10 mouse cellular contexts compared by ENCODE assay signal in the genomic region with DNA sequence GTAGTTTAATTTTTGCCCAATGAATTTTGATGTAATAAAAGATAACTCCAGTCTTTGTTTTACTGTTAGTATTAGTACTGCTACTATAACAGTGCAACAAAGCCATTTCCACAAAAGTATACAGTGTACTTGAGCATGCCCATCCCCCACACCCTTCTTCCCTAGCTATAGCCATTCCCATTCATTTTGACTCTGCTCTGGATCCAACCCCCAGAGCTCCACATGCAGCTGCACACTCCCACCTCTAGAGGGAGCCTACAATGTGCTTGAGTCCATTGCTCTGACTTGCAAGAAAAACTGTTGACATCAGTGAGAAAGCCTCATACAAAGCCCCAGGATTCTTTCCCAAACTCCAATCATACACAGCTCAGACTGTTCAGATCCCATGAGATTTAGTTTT.
A peak's percentile ranks its signal among the peaks of the same experiment; 100 is the strongest.
DNase-seq lines count a peak whose midpoint lies in the region; ATAC-seq and TF ChIP-seq lines count a peak whose summit lies in the region.
"Had no signal": no experiment of that assay in that cellular context is flagged by ENCODE, and none has a peak within 500 bp of the region (broad histone marks: within the 10 kb centered on the region; RNA-seq: fewer than 3 reads in every experiment).

No protein-coding gene starts in this region.

- no peak overlapping the region for H3ac ChIP-seq in C2C12 (ENCODE audit: control insufficient read depth, insufficient read length, low read depth)

- H3K4me3 ChIP-seq in hindbrain, embryonic 10.5 days, result no peak overlapping the region
- H3K4me3 ChIP-seq in hindbrain, embryonic 16.5 days (ENCODE audit: low read length), result no peak overlapping the region
- no peak overlapping the region for H3K4me3 ChIP-seq in C2C12 (ENCODE audit: insufficient read depth, poor library complexity, severe bottlenecking)
- H3K4me3 ChIP-seq: erythroblast, embryonic 14.5 days had no signal

- no peak overlapping the region for H3K27ac ChIP-seq in hindbrain, embryonic 10.5 days
- no peak overlapping the region for H3K27ac ChIP-seq in hindbrain, embryonic 16.5 days (ENCODE audit: low read depth, low read length)
- H3K27ac ChIP-seq: macrophage had no signal

- no peaks in the 10 kb centered on the region for H3K27me3 ChIP-seq in hindbrain, embryonic 10.5 days (ENCODE audit: insufficient read depth, poor library complexity, severe bottlenecking)
- no peaks in the 10 kb centered on the region for H3K27me3 ChIP-seq in hindbrain, embryonic 16.5 days (replicated peaks; ENCODE audit: control insufficient read depth, insufficient read depth, low read length)
- H3K27me3 ChIP-seq in C2C12 (ENCODE audit: control insufficient read depth, insufficient read depth, insufficient read length), result no peaks in the 10 kb centered on the region

- no peak overlapping the region for H3K4me2 ChIP-seq in hindbrain, embryonic 16.5 days (ENCODE audit: low read length)

- ATAC-seq in hindbrain, embryonic 16.5 days, result no peak
- peak; percentile 56; the same call in 1 of the 2 replicates for ATAC-seq in granulocyte monocyte progenitor cell, adult 5-6 weeks (replicated peaks; ENCODE audit: poor library complexity, severe bottlenecking)

- H3K9ac ChIP-seq in hindbrain, embryonic 16.5 days (ENCODE audit: low read depth, low read length), result no peak overlapping the region

- peak; percentile 40 for DNase-seq in hindbrain, embryonic 10.5 days (ENCODE audit: low spot score)
- peak; percentile 13 to 48 for DNase-seq in adrenal gland, postnatal 36 days
- DNase-seq in retina, postnatal 1 day, result peak; percentile 58
- DNase-seq in frontal cortex, postnatal 36 days (ENCODE audit: low spot score in 2 of 2), result no peak
- DNase-seq in spleen, postnatal 10 days (ENCODE audit: low spot score in 2 of 2), result no peak

- TF ChIP-seq CTCF in C2C12 (IDR thresholded peaks at IDR 0.05; ENCODE audit: control insufficient read depth, insufficient read depth, insufficient read length), result peak; percentile 11

- H3K4me1 ChIP-seq in hindbrain, embryonic 10.5 days (replicated peaks), result peaks cover 16% of the 10 kb centered on the region; the same call in 1 of the 2 replicates
- no peaks in the 10 kb centered on the region for H3K4me1 ChIP-seq in hindbrain, embryonic 16.5 days (ENCODE audit: control insufficient read depth, insufficient read depth, low read depth, low read length)

- no peaks in the 10 kb centered on the region for H3K9me3 ChIP-seq in hindbrain, embryonic 10.5 days
- no peaks in the 10 kb centered on the region for H3K9me3 ChIP-seq in hindbrain, embryonic 16.5 days (ENCODE audit: control insufficient read depth, low read length)

- no peaks in the 10 kb centered on the region for H3K36me3 ChIP-seq in hindbrain, embryonic 10.5 days
- H3K36me3 ChIP-seq in hindbrain, embryonic 16.5 days (ENCODE audit: control insufficient read depth, insufficient read depth, low read length), result no peaks in the 10 kb centered on the region
- no peaks in the 10 kb centered on the region for H3K36me3 ChIP-seq in C2C12 (ENCODE audit: control insufficient read depth, insufficient read depth)

- no peaks in the 10 kb centered on the region for H3K79me3 ChIP-seq in C2C12 (ENCODE audit: low read depth)

- H3K79me2 ChIP-seq in C2C12 (ENCODE audit: control insufficient read depth, insufficient read depth), result no peaks in the 10 kb centered on the region

TF ChIP-seq in C2C12, 6 proteins besides CTCF, POLR2A, EP300 and RAD21:
- TF ChIP-seq CEBPB (IDR thresholded peaks at IDR 0.05; ENCODE audit: low read depth) (no peak), MAX (IDR thresholded peaks at IDR 0.05) (peak; percentile 31)

Comparison
In these comparisons a context has a peak if more than half of its experiments do, and no peak if none do; other contexts are left out.
1. DNase-seq: peak in hindbrain, embryonic 10.5 days (single experiment), adrenal gland, postnatal 36 days (2 of 2) and retina, postnatal 1 day (single experiment); none in frontal cortex, postnatal 36 days (0 of 2) and spleen, postnatal 10 days (0 of 2).